Mouse (Mus musculus) layer of hippocampus, postnatal 14 days (tissue): ENCODE results near the gene Iqgap2. TPM values are rescaled to one million over a fixed set of nuclear protein-coding genes. Genes with fewer than 3 reads are reported as not detected.

Experiments used
- DNase-seq, 2 experiments: peaks; one replicate each; pipeline ENCODE4 v3.0.0; 2021 to 2022; ENCODE audit warnings: low spot score in 2 of 2, mixed read lengths in 1 of 2
- total RNA-seq, 2 experiments: library from RNA; stranded (reverse); gene quantifications; 2 replicates each; pipeline ENCODE4 v1.2.3; 2021

Iqgap2 gene
- total RNA-seq, 2 experiments from 2014 or later, result 49.9 to 54.2 TPM

- no peak for DNase-seq
Measured at GRCm38 (mm10) chr13:95782311-95782968, 109.3 kb downstream of the Iqgap2 start.

GRCm38 (mm10) chr13:95780038-95780437 lies 111.7 kb downstream of the Iqgap2 start:
- no peak for DNase-seq

- DNase-seq, result no peak
Measured at GRCm38 (mm10) chr13:95779261-95779660, 112.5 kb downstream of the Iqgap2 start.

GRCm38 (mm10) chr13:95778761-95779161 lies 113.0 kb downstream of the Iqgap2 start:
- DNase-seq, result no peak

GRCm38 (mm10) chr13:95777651-95778391 lies 113.9 kb downstream of the Iqgap2 start:
- peak in 1 of 2 experiments; percentile 55 for DNase-seq

- peak; percentile 54 to 64 for DNase-seq
Measured at GRCm38 (mm10) chr13:95777237-95777636, 114.5 kb downstream of the Iqgap2 start.

GRCm38 (mm10) chr13:95774966-95775696 lies 116.6 kb downstream of the Iqgap2 start:
- peak; percentile 55 to 63 for DNase-seq

GRCm38 (mm10) chr13:95765017-95765416 lies 126.7 kb downstream of the Iqgap2 start:
- no peak for DNase-seq

GRCm38 (mm10) chr13:95763876-95764517 lies 127.7 kb downstream of the Iqgap2 start:
- DNase-seq, result no peak

- DNase-seq, result no peak
Measured at GRCm38 (mm10) chr13:95759810-95760209, 131.9 kb downstream of the Iqgap2 start.

- DNase-seq, result no peak
Measured at GRCm38 (mm10) chr13:95754285-95754684, 137.4 kb downstream of the Iqgap2 start.

GRCm38 (mm10) chr13:95752386-95752785 lies 139.3 kb downstream of the Iqgap2 start:
- DNase-seq, result no peak

GRCm38 (mm10) chr13:95747541-95747940 lies 144.2 kb downstream of the Iqgap2 start:
- DNase-seq, result no peak

GRCm38 (mm10) chr13:95747101-95747500 lies 144.6 kb downstream of the Iqgap2 start:
- DNase-seq, result no peak

- DNase-seq, result peak; percentile 27 to 43
Measured at GRCm38 (mm10) chr13:95746509-95746908, 145.2 kb downstream of the Iqgap2 start.

GRCm38 (mm10) chr13:95745451-95745850 lies 146.3 kb downstream of the Iqgap2 start:
- DNase-seq, result no peak

- no peak for DNase-seq
Measured at GRCm38 (mm10) chr13:95742881-95743466, 148.7 kb downstream of the Iqgap2 start.

- DNase-seq, result no peak
Measured at GRCm38 (mm10) chr13:95741813-95742689, 149.7 kb downstream of the Iqgap2 start.

GRCm38 (mm10) chr13:95739651-95740050 lies 152.1 kb downstream of the Iqgap2 start:
- peak in 1 of 2 experiments; percentile 36 for DNase-seq

- no peak for DNase-seq
Measured at GRCm38 (mm10) chr13:95730491-95730890, 161.2 kb downstream of the Iqgap2 start.
